Mouse (Mus musculus) ES-E14 (cell line): Measurements from ENCODE around the gene Sema6c. TPM values are rescaled to one million over a fixed set of nuclear protein-coding genes. Genes with fewer than 3 reads are reported as not detected.

ENCODE experiments used
- DNase-seq: peaks from one replicate; pipeline ENCODE4 v3.0.0-alpha.2; 2013; ENCODE audit warnings: low read depth, low spot score
- H3K27ac ChIP-seq: 2 replicates; pipeline ENCODE4 v1.5.1; 2012; ENCODE audit warnings: low read depth, mild to moderate bottlenecking, low read length, moderate library complexity, mixed read lengths; ENCODE audit not compliant: poor library complexity, insufficient read depth, severe bottlenecking
- H3K36me3 ChIP-seq: 2 replicates; pipeline ENCODE4 v1.6.1; 2012; ENCODE audit warnings: mild to moderate bottlenecking, low read length, moderate library complexity, mixed read lengths; ENCODE audit not compliant: control insufficient read depth, poor library complexity, insufficient read depth, severe bottlenecking
- H3K4me1 ChIP-seq, 2 experiments: fragments of 150-350 bp in 1 of 2; sonication (generic) in 1 of 2; 2 replicates each; pipeline ENCODE4 v1.6.1; 2012; ENCODE audit warnings: low read length in 2 of 2, mild to moderate bottlenecking in 1 of 2, mixed read lengths in 1 of 2; ENCODE audit not compliant: control insufficient read depth in 2 of 2, insufficient read depth in 2 of 2, poor library complexity in 1 of 2
- H3K4me3 ChIP-seq, 2 experiments: fragments of 150-350 bp in 1 of 2; sonication (generic) in 1 of 2; 2 replicates each; pipeline ENCODE4 v1.5.1; 2012; ENCODE audit warnings: low read length in 2 of 2, low read depth in 1 of 2, mild to moderate bottlenecking in 1 of 2, mixed read lengths in 1 of 2; ENCODE audit not compliant: insufficient read depth in 1 of 2, poor library complexity in 1 of 2, severe bottlenecking in 1 of 2
- H3K9ac ChIP-seq: 2 replicates; pipeline ENCODE4 v1.6.1; 2012; ENCODE audit warnings: low read depth, mild to moderate bottlenecking, low read length, mixed read lengths; ENCODE audit not compliant: poor library complexity, insufficient read depth, severe bottlenecking
- H3K9me3 ChIP-seq: fragments of 150-350 bp; sonication (generic); 2 replicates; pipeline ENCODE4 v1.6.1; 2012; ENCODE audit warnings: low read depth, mild to moderate bottlenecking, low read length; ENCODE audit not compliant: control insufficient read depth, insufficient read depth
- CHD2 ChIP-seq: IDR thresholded peaks from 2 replicates; pipeline ENCODE4 v1.6.1; 2014; ENCODE audit warnings: mild to moderate bottlenecking, low read depth, low read length, inconsistent platforms
- HCFC1 ChIP-seq: IDR thresholded peaks from 2 replicates; pipeline ENCODE4 v1.6.1; 2012; ENCODE audit warnings: low read length, inconsistent platforms, borderline replicate concordance; ENCODE audit not compliant: insufficient read depth
- MAFK ChIP-seq: IDR thresholded peaks from 2 replicates; pipeline ENCODE4 v1.6.1; 2014; ENCODE audit warnings: mild to moderate bottlenecking, low read depth, low read length, inconsistent platforms; ENCODE audit not compliant: insufficient read depth
- ZC3H11A ChIP-seq: IDR thresholded peaks from 2 replicates; pipeline ENCODE4 v1.6.1; 2012; ENCODE audit warnings: low read depth, mild to moderate bottlenecking, inconsistent platforms, low read length, borderline replicate concordance
- ZNF384 ChIP-seq: IDR thresholded peaks from 2 replicates; pipeline ENCODE4 v1.6.1; 2012; ENCODE audit warnings: low read depth, low read length, inconsistent platforms
- in situ Hi-C, 2 experiments: fragments of 600-800 bp; cut with MboI; formaldehyde crosslinking; loops; one replicate each; pipeline ENCODE4 v1.15.1; 2025; ENCODE audit warnings: low sequenced_read_pairs in 2 of 2, inconsistent platforms in 1 of 2; ENCODE audit not compliant: unreplicated experiment in 2 of 2
- total RNA-seq: library from RNA; depleted of rRNA; stranded (reverse); fragments of 300-350 nt; gene quantifications from 2 replicates; pipeline ENCODE4 v1.2.3, GENCODE M21; 2012

Gene Sema6c
- total RNA-seq, 1 experiment: 15.3 TPM

DNA sequence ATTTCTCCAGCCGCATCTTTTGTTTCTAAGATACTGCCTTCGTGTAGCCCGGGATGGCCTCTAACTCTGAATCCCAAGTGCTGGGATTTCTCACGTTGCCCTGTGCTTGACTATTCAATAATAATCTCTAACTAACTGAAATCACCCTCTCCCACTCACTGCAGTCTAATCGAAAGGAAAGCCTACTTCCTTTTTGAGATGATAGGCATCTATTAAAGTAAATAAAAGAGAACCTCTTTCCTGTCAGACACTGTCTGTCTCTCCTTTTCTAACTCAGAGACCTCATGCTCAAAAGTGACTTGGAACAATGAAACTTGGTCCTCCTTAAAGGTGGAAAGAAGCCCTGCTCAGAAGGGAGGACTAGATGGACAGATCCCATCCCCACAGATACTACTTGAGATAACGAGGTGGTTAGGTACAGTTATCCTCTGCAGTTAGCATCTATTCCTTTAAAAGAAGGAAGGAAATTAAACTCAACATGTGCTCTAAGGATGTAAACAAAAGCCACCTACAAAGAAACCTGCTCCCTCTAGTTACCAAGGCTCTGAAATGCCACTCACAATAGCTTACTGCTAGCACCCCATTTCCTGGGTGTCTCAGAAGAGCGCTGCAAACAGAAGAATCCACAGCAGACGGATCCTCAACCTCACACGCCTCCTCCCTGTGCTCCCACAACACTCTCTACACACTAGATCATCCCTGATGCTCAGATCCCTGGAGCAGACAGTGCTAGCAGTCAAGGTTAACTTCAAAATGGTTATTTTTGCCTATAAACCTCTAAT is 24.7 kb downstream of the Sema6c start:
- H3K4me3 ChIP-seq: no peak overlapping the region
- TF ChIP-seq ZC3H11A (no peak), HCFC1 (no peak), CHD2 (no peak), ZNF384 (no peak)
- H3K27ac ChIP-seq: no peak overlapping the region
- in situ Hi-C loops: no loop called here
- H3K36me3 ChIP-seq: peaks cover 30% of the 10 kb centered on the region
- no peaks in the 10 kb centered on the region for H3K9me3 ChIP-seq
- H3K9ac ChIP-seq: no peak overlapping the region
- no peak for DNase-seq
- no peaks in the 10 kb centered on the region for H3K4me1 ChIP-seq

- no peak for DNase-seq
- H3K4me3 ChIP-seq: no peak overlapping the region
- no peak overlapping the region for H3K9ac ChIP-seq
- H3K36me3 ChIP-seq: peaks cover 35% of the 10 kb centered on the region
- H3K27ac ChIP-seq: no peak overlapping the region
- in situ Hi-C loops: no loop called here
- no peaks in the 10 kb centered on the region for H3K9me3 ChIP-seq
- no peak for TF ChIP-seq HCFC1
- TF ChIP-seq ZNF384: no peak
- no peak for TF ChIP-seq ZC3H11A
- no peak for TF ChIP-seq MAFK
- no peak for TF ChIP-seq CHD2
- H3K4me1 ChIP-seq: no peaks in the 10 kb centered on the region
Observed at GRCm38 (mm10) chr3:95186100-95186499, 25.8 kb downstream of the Sema6c start.

- Histone ChIP-seq H3K4me3 (no peak overlapping the region), H3K4me1 (no peaks in the 10 kb centered on the region), H3K9ac (no peak overlapping the region), H3K9me3 (no peaks in the 10 kb centered on the region), H3K27ac (no peak overlapping the region), H3K36me3 (peaks cover 35% of the 10 kb centered on the region)
- DNase-seq: no peak
- in situ Hi-C loops: no loop called here
- no peak for TF ChIP-seq HCFC1
- no peak for TF ChIP-seq ZC3H11A
- no peak for TF ChIP-seq CHD2
- no peak for TF ChIP-seq MAFK
- no peak for TF ChIP-seq ZNF384
Observed at GRCm38 (mm10) chr3:95186888-95187287, 26.6 kb downstream of the Sema6c start.

GRCm38 (mm10) chr3:95194721-95195135 is 34.5 kb downstream of the Sema6c start:
- DNase-seq: no peak

More at GRCm38 (mm10) chr3:95194721-95195135, 34.5 kb downstream of the Sema6c start:
- H3K9ac ChIP-seq: no peak overlapping the region
- in situ Hi-C loops: no loop called here
- TF ChIP-seq MAFK: no peak
- TF ChIP-seq CHD2: no peak
- no peak for TF ChIP-seq HCFC1
- TF ChIP-seq ZC3H11A: no peak
- no peak for TF ChIP-seq ZNF384
- H3K9me3 ChIP-seq: no peaks in the 10 kb centered on the region
- H3K27ac ChIP-seq: no peak overlapping the region
- no peaks in the 10 kb centered on the region for H3K4me1 ChIP-seq
- H3K4me3 ChIP-seq: no peak overlapping the region
- peaks cover 34% of the 10 kb centered on the region for H3K36me3 ChIP-seq
